Mouse (Mus musculus): ENCODE data around the gene Armc10. TPM values are rescaled to one million over a fixed set of nuclear protein-coding genes. Genes with fewer than 3 reads are reported as not detected.
"Not testable (repeated sequence)": the region's sequence is repeated elsewhere in the genome, so short reads cannot be mapped to it uniquely, and the experiment has no call there.

The Armc10 gene
- polyA plus RNA-seq, 1 experiment from 2014 or later: 6.0 TPM

DNA sequence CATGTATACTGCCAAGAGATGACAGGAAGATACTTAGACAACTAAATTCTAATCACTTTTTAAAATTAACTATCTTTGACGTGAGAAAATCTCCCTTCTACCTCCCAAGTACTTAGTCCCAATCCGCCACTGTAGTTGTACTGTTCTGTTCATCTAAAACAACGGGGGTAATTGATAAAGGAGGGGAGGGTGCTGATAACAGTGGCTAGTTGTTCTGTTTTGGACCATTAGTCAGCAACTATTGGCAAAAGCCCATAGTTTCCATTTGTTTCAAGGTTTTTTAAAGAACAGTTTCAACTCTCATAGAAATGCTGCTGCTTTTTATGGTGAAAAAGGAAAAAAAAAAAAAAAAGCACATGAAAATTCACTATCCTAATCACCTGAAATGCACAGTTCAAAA, 58.1 kb downstream of the Armc10 start:
- Histone ChIP-seq H3K4me3 (ENCODE audit: low read depth, low read length) (no peak overlapping the region), H3K36me3 (ENCODE audit: control insufficient read depth, insufficient read depth) (no peaks in the 10 kb centered on the region), H3K4me2 (ENCODE audit: low read depth, low read length) (no peak overlapping the region), H3K9me3 (replicated peaks; ENCODE audit: control insufficient read depth, low read length) (no peaks in the 10 kb centered on the region), H3K4me1 (ENCODE audit: control insufficient read depth, low read depth, low read length) (peaks cover 6% of the 10 kb centered on the region), H3K27ac (ENCODE audit: low read length) (no peak overlapping the region), H3K27me3 (ENCODE audit: control insufficient read depth, insufficient read depth, low read depth, low read length) (no peaks in the 10 kb centered on the region), H3K9ac (ENCODE audit: low read depth, low read length) (no peak overlapping the region)
- ATAC-seq (ENCODE audit: low read depth): no peak
- 26% methylated on average over 3 of the region's 3 CpGs for WGBS (ENCODE audit: insufficient replicate concordance)

DNA sequence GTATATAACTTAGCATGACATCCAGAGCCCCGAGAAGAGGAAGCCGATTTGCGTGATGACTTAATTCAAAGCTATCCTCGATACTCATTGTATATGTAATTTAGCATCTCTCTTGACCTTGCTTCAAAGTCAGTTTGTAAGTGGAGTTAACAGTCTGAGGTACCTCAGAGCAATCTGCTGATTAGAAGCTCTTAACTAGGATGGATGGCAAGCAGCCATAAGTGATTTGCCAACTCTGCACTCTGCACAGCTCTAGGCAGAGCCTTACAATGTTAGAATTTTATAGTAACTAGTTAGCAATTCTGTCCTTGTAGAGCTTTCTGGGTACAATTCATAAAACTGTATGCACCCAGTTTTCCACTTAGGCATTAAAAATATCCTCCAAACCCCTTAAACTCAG, 60.9 kb downstream of the Armc10 start:
- 91% methylated on average over 4 of the region's 4 CpGs for WGBS (ENCODE audit: insufficient replicate concordance)
- Histone ChIP-seq H3K27ac (ENCODE audit: low read length) (no peak overlapping the region), H3K4me2 (ENCODE audit: low read depth, low read length) (no peak overlapping the region), H3K9me3 (replicated peaks; ENCODE audit: control insufficient read depth, low read length) (no peaks in the 10 kb centered on the region), H3K4me1 (ENCODE audit: control insufficient read depth, low read depth, low read length) (peaks cover 3% of the 10 kb centered on the region), H3K27me3 (ENCODE audit: control insufficient read depth, insufficient read depth, low read depth, low read length) (no peaks in the 10 kb centered on the region), H3K36me3 (ENCODE audit: control insufficient read depth, insufficient read depth) (no peaks in the 10 kb centered on the region), H3K4me3 (ENCODE audit: low read depth, low read length) (no peak overlapping the region), H3K9ac (ENCODE audit: low read depth, low read length) (no peak overlapping the region)
- ATAC-seq (ENCODE audit: low read depth): no peak

DNA sequence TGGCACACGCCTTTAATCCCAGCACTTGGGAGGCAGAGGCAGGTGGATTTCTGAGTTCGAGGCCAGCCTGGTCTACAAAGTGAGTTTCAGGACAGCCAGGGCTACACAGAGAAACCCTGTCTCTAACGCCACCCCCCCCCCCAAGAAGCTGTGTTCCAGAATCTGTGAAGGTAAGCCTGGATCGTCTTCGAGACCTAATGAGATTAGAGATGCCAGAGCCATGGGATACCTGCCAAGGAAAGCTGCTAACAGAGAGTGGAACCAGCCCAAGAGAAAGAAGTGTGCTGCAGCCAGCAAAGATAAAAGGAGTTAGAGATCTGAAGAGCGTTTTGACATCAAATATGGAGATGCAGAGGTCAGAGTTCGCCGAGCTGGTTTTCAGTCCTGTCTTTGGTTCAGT, 62.4 kb downstream of the Armc10 start:
- WGBS (ENCODE audit: insufficient replicate concordance): 70% methylated on average over 8 of the region's 8 CpGs
- not testable (repeated sequence) for ATAC-seq (ENCODE audit: low read depth); H3K4me2 ChIP-seq (ENCODE audit: low read depth, low read length); H3K9me3 ChIP-seq (replicated peaks; ENCODE audit: control insufficient read depth, low read length); H3K4me1 ChIP-seq (ENCODE audit: control insufficient read depth, low read depth, low read length); H3K9ac ChIP-seq (ENCODE audit: low read depth, low read length); H3K27me3 ChIP-seq (ENCODE audit: control insufficient read depth, insufficient read depth, low read depth, low read length); H3K27ac ChIP-seq (ENCODE audit: low read length); H3K4me3 ChIP-seq (ENCODE audit: low read depth, low read length); H3K36me3 ChIP-seq (ENCODE audit: control insufficient read depth, insufficient read depth)

Other genes with a start within 250 kb of the Armc10 start
- gene Ccdc146, start 221.1 kb upstream of the Armc10 start, polyA plus RNA-seq (2015; fragmentation: Nextera tagmentation; extraction: Ambion mirVana): 0.13 TPM in 1 of 2 replicates, not detected in the other
- 2.5 and 2.8 TPM in 2 replicates for gene Fam185a, start 220.9 kb upstream of the Armc10 start, polyA plus RNA-seq (2015; fragmentation: Nextera tagmentation; extraction: Ambion mirVana)
- gene Lrrc17, start 102.3 kb upstream of the Armc10 start, polyA plus RNA-seq (2015; fragmentation: Nextera tagmentation; extraction: Ambion mirVana): 2.2 TPM in 2 replicates
- gene Fbxl13, start 179 bp upstream of the Armc10 start, polyA plus RNA-seq (2015; fragmentation: Nextera tagmentation; extraction: Ambion mirVana): 0.04 and 0.11 TPM in 2 replicates
- 0.93 and 1.1 TPM in 2 replicates for gene Napepld, start 55.6 kb downstream of the Armc10 start, polyA plus RNA-seq (2015; fragmentation: Nextera tagmentation; extraction: Ambion mirVana)
- 38.4 and 42.4 TPM in 2 replicates for gene Pmpcb, start 91.3 kb downstream of the Armc10 start, polyA plus RNA-seq (2015; fragmentation: Nextera tagmentation; extraction: Ambion mirVana)
- gene Dnajc2, start 139.4 kb downstream of the Armc10 start, polyA plus RNA-seq (2015; fragmentation: Nextera tagmentation; extraction: Ambion mirVana): 17.5 and 20.8 TPM in 2 replicates
- gene Psmc2, start 139.5 kb downstream of the Armc10 start, polyA plus RNA-seq (2015; fragmentation: Nextera tagmentation; extraction: Ambion mirVana): 95.5 and 113 TPM in 2 replicates
- not detected in 2 replicates for gene Slc26a5, start 219.8 kb downstream of the Armc10 start, polyA plus RNA-seq (2015; fragmentation: Nextera tagmentation; extraction: Ambion mirVana)